Mouse (Mus musculus) hindbrain, postnatal 0 days (tissue): Measurements from ENCODE around the gene Ccna2. TPM values are rescaled to one million over a fixed set of nuclear protein-coding genes. Genes with fewer than 3 reads are reported as not detected.
A peak's percentile ranks its signal among the peaks of the same experiment; 100 is the strongest.
"Not testable (repeated sequence)": the region's sequence is repeated elsewhere in the genome, so short reads cannot be mapped to it uniquely, and the experiment has no call there.

Experiments
- ATAC-seq: fragments of 200-750 bp; cut with Nextera tagmentation; 2 replicates; pipeline ENCODE4 v1.8.0; 2017; ENCODE audit warnings: mild to moderate bottlenecking, moderate TSS enrichment, moderate library complexity
- DNase-seq: peaks from one replicate; pipeline ENCODE4 v3.0.0-alpha.2; 2015; ENCODE audit warnings: low spot score
- H3K27ac ChIP-seq: fragments of 300-500 bp; sonication (generic); 2 replicates; pipeline ENCODE4 v1.5.1; 2014; ENCODE audit warnings: mild to moderate bottlenecking
- H3K27me3 ChIP-seq: fragments of 300-500 bp; sonication (generic); 2 replicates; pipeline ENCODE4 v1.6.1; 2014; ENCODE audit warnings: low read length, mixed read lengths; ENCODE audit not compliant: insufficient read depth
- H3K36me3 ChIP-seq: fragments of 300-500 bp; sonication (generic); 2 replicates; pipeline ENCODE4 v1.6.1; 2014; ENCODE audit warnings: low read length, mixed read lengths; ENCODE audit not compliant: insufficient read depth
- H3K4me1 ChIP-seq: fragments of 300-500 bp; sonication (generic); 2 replicates; pipeline ENCODE4 v1.6.1; 2014; ENCODE audit warnings: antibody characterized with exemption, low read length, mixed read lengths; ENCODE audit not compliant: insufficient read depth
- H3K4me2 ChIP-seq: fragments of 300-500 bp; sonication (generic); 2 replicates; pipeline ENCODE4 v1.6.1; 2014; ENCODE audit warnings: low read depth, mild to moderate bottlenecking, low read length, moderate library complexity, mixed read lengths
- H3K4me3 ChIP-seq: fragments of 300-500 bp; sonication (generic); 2 replicates; pipeline ENCODE4 v1.5.1; 2014; ENCODE audit warnings: low read length
- H3K9ac ChIP-seq: fragments of 300-500 bp; sonication (generic); replicated peaks from 2 replicates; pipeline ENCODE4 v1.6.1; 2014; ENCODE audit warnings: mild to moderate bottlenecking, low read length, moderate library complexity, mixed read lengths
- H3K9me3 ChIP-seq: fragments of 300-500 bp; sonication (generic); 2 replicates; pipeline ENCODE4 v1.6.1; 2016; ENCODE audit warnings: low read length, mixed read lengths
- CTCF ChIP-seq: IDR thresholded peaks from 2 replicates; pipeline ENCODE4 v1.5.1; 2016; ENCODE audit warnings: antibody characterized with exemption, control low read depth, low read depth
- WGBS: fragments of 180-500 bp; shearing (Covaris S2); extraction: QIAGEN DNeasy Blood & Tissue Kit; methylation state at CpG from one replicate; pipeline ENCODE4 v1.1.7; 2014; 5-methylcytosine and 5-hydroxymethylcytosine counted together
- polyA plus RNA-seq: library from polyadenylated mRNA; unstranded; fragments of >200 nt; fragmentation: Nextera tagmentation; extraction: Ambion mirVana; gene quantifications from 2 replicates; pipeline ENCODE4 v1.2.1, GENCODE M21; 2015
- total RNA-seq: library from RNA; depleted of rRNA; stranded (reverse); fragments of >200 nt; gene quantifications from 2 replicates; pipeline ENCODE4 v1.2.3, GENCODE M21; 2014

Gene Ccna2
- total and polyA plus RNA-seq, 2 experiments from 2014 or later, result 30.9 to 54.1 TPM

GRCm38 (mm10) chr3:36599773-36600172 is 27.8 kb upstream of the Ccna2 start:
- DNase-seq, H3K9me3 ChIP-seq, H3K9ac ChIP-seq, H3K36me3 ChIP-seq, H3K4me1 ChIP-seq, H3K4me3 ChIP-seq, H3K4me2 ChIP-seq, ATAC-seq, H3K27ac ChIP-seq, H3K27me3 ChIP-seq: not testable (repeated sequence)
- 87% methylated on average over 8 of the region's 9 CpGs for WGBS
- TF ChIP-seq CTCF, result peak; percentile 36; the same call in 1 of the 2 replicates

- ATAC-seq (no peak), DNase-seq (no peak)
- no peak overlapping the region for H3K4me3 ChIP-seq
- H3K27ac ChIP-seq, result no peak overlapping the region
- 69% methylated on average over 3 of the region's 3 CpGs for WGBS
- TF ChIP-seq CTCF, result no peak
- H3K4me1 ChIP-seq, result no peaks in the 10 kb centered on the region
- H3K36me3 ChIP-seq, result peaks cover 7% of the 10 kb centered on the region; the same call in 1 of the 2 replicates
- no peaks in the 10 kb centered on the region for H3K27me3 ChIP-seq
- H3K9me3 ChIP-seq, result no peaks in the 10 kb centered on the region
- no peak overlapping the region for H3K4me2 ChIP-seq
- H3K9ac ChIP-seq, result no peak overlapping the region
Measured at GRCm38 (mm10) chr3:36598811-36599210, 26.9 kb upstream of the Ccna2 start.

GRCm38 (mm10) chr3:36571361-36571826 is 556 bp downstream of the Ccna2 start:
- TF ChIP-seq CTCF, result no peak
- H3K27me3 ChIP-seq, result no peaks in the 10 kb centered on the region
- peak overlapping the region; percentile 5; the same call in 1 of the 2 replicates for H3K27ac ChIP-seq
- H3K4me3 ChIP-seq, result peak overlapping the region; percentile 78
- no peak; the same call in 1 of the 2 replicates for ATAC-seq
- H3K4me2 ChIP-seq, result peak overlapping the region; percentile 95
- H3K9ac ChIP-seq, result peak overlapping the region; percentile 61
- peaks cover 3% of the 10 kb centered on the region; the same call in 1 of the 2 replicates for H3K36me3 ChIP-seq
- whole genome bisulfite sequencing, result under 1% methylated on average over 46 of the region's 46 CpGs
- H3K9me3 ChIP-seq, result no peaks in the 10 kb centered on the region
- H3K4me1 ChIP-seq, result no peaks in the 10 kb centered on the region
- DNase-seq, result peak; percentile 20

DNA sequence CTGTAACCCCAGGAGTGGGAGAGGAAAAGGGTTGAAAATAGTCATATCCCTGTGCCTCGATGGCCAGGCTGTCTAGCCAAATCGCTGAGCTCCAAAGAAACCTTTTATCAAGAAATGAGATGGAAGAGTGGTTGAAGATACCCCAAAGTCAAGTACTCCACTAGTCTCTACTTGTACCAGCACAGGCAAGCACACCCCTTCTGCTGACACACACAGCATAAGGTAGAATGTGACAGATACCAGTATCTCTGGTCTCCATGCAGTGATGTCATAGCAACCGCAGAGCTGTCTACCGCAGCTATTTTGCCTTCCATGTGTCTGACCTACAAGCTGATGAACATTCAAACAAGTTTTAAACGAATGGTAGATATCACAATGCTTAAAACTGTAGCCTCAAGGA is 2.1 kb downstream of the Ccna2 start:
- H3K4me1 ChIP-seq, result no peaks in the 10 kb centered on the region
- H3K9me3 ChIP-seq, result no peaks in the 10 kb centered on the region
- H3K9ac ChIP-seq, result no peak overlapping the region
- peak overlapping the region; percentile 78; the same call in 1 of the 2 replicates for H3K4me3 ChIP-seq
- 83% methylated on average over 5 of the region's 5 CpGs for WGBS
- H3K36me3 ChIP-seq, result peaks cover 12% of the 10 kb centered on the region
- no peak for DNase-seq
- peak overlapping the region; percentile 95 for H3K4me2 ChIP-seq
- no peaks in the 10 kb centered on the region for H3K27me3 ChIP-seq
- no peak for TF ChIP-seq CTCF
- H3K27ac ChIP-seq, result no peak overlapping the region
- ATAC-seq, result no peak

GRCm38 (mm10) chr3:36563666-36564065 is 8.3 kb downstream of the Ccna2 start:
- DNase-seq, result no peak
- Histone ChIP-seq H3K4me1 (no peaks in the 10 kb centered on the region), H3K27ac (no peak overlapping the region), H3K4me2 (no peak overlapping the region), H3K36me3 (peaks cover 53% of the 10 kb centered on the region), H3K4me3 (no peak overlapping the region), H3K9me3 (no peaks in the 10 kb centered on the region), H3K9ac (no peak overlapping the region), H3K27me3 (no peaks in the 10 kb centered on the region)
- TF ChIP-seq CTCF, result no peak
- WGBS, result 88% methylated on average over 3 of the region's 3 CpGs
- ATAC-seq, result no peak

- 0 out of 2 replicates have a peak, but pooled peaks have one; percentile 21 for ATAC-seq
Measured at GRCm38 (mm10) chr3:36559606-36560005, 12.3 kb downstream of the Ccna2 start.

DNA sequence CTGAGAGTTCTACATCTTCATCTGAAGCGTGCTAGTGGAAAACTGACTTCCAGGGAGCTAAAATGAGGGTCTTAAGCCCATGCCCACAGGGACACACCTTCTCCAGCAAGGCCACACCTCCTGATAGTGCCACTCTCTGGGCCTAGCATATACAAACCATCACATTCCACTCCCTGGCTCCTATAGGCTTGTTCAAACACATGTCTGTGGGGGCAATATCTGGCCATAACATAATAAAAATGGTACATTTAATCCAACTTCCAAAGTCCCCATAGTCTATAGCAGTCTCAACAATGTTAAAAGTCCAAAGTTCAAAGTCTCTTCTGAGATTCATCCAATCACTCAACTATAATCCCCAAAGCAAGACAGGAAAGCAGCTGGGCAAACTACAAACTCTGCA is 14.3 kb downstream of the Ccna2 start:
- Histone ChIP-seq H3K9ac (no peak overlapping the region), H3K27ac (no peak overlapping the region), H3K9me3 (no peaks in the 10 kb centered on the region), H3K27me3 (no peaks in the 10 kb centered on the region), H3K4me3 (no peak overlapping the region), H3K4me1 (no peaks in the 10 kb centered on the region), H3K4me2 (no peak overlapping the region), H3K36me3 (peaks cover 53% of the 10 kb centered on the region)
- DNase-seq (no peak), ATAC-seq (no peak)
- WGBS, result 89% methylated on average over 1 of the region's 1 CpGs
- no peak for TF ChIP-seq CTCF

More at GRCm38 (mm10) chr3:36559606-36560005, 12.3 kb downstream of the Ccna2 start:
- Histone ChIP-seq H3K27ac (no peak overlapping the region), H3K9ac (no peak overlapping the region), H3K27me3 (no peaks in the 10 kb centered on the region), H3K4me3 (no peak overlapping the region), H3K9me3 (no peaks in the 10 kb centered on the region), H3K36me3 (peaks cover 62% of the 10 kb centered on the region), H3K4me2 (no peak overlapping the region), H3K4me1 (no peaks in the 10 kb centered on the region)
- no peak for DNase-seq
- WGBS, result 90% methylated on average over 4 of the region's 4 CpGs
- no peak for TF ChIP-seq CTCF
